Mouse (Mus musculus): ENCODE data around the gene F12.
A peak's percentile ranks its signal among the peaks of the same experiment; 100 is the strongest.

F12 gene

GRCm38 (mm10) chr13:55413333-55413732, 13.3 kb downstream of the F12 start:
- no peak for DNase-seq (ENCODE audit: low read depth, low spot score)

- no peak for DNase-seq (ENCODE audit: low read depth, low spot score)
Observed at GRCm38 (mm10) chr13:55412643-55413307, 13.8 kb downstream of the F12 start.

- DNase-seq (ENCODE audit: low read depth, low spot score), result no peak
Observed at GRCm38 (mm10) chr13:55411826-55412225, 14.8 kb downstream of the F12 start.

- DNase-seq (ENCODE audit: low read depth, low spot score), result no peak
Observed at GRCm38 (mm10) chr13:55408546-55409120, 18.0 kb downstream of the F12 start.

- no peak for DNase-seq (ENCODE audit: low read depth, low spot score)
Observed at GRCm38 (mm10) chr13:55407341-55407740, 19.3 kb downstream of the F12 start.

GRCm38 (mm10) chr13:55405783-55406390, 20.7 kb downstream of the F12 start:
- DNase-seq (ENCODE audit: low read depth, low spot score), result no peak

GRCm38 (mm10) chr13:55404853-55405782, 21.5 kb downstream of the F12 start:
- peak; percentile 72 for DNase-seq (ENCODE audit: low read depth, low spot score)

- DNase-seq (ENCODE audit: low read depth, low spot score), result no peak
Observed at GRCm38 (mm10) chr13:55403935-55404852, 22.4 kb downstream of the F12 start.

GRCm38 (mm10) chr13:55403266-55403665, 23.3 kb downstream of the F12 start:
- DNase-seq (ENCODE audit: low read depth, low spot score), result no peak

- DNase-seq (ENCODE audit: low read depth, low spot score), result no peak
Observed at GRCm38 (mm10) chr13:55400039-55400346, 26.6 kb downstream of the F12 start.

- DNase-seq (ENCODE audit: low read depth, low spot score), result no peak
Observed at GRCm38 (mm10) chr13:55399300-55400038, 27.1 kb downstream of the F12 start.

- DNase-seq (ENCODE audit: low read depth, low spot score), result no peak
Observed at GRCm38 (mm10) chr13:55398088-55398487, 28.5 kb downstream of the F12 start, which contains the start of gene Slc34a1. Slc34a1 (plus strand) TSS chr13:55398187.

- DNase-seq (ENCODE audit: low read depth, low spot score), result no peak
Observed at GRCm38 (mm10) chr13:55392933-55393332, 33.7 kb downstream of the F12 start.

GRCm38 (mm10) chr13:55391626-55392029, 35.0 kb downstream of the F12 start:
- DNase-seq (ENCODE audit: low read depth, low spot score), result no peak

GRCm38 (mm10) chr13:55390644-55391043, 35.9 kb downstream of the F12 start:
- no peak for DNase-seq (ENCODE audit: low read depth, low spot score)

- no peak for DNase-seq (ENCODE audit: low read depth, low spot score)
Observed at GRCm38 (mm10) chr13:55381790-55382189, 44.8 kb downstream of the F12 start.

- no peak for DNase-seq (ENCODE audit: low read depth, low spot score)
Observed at GRCm38 (mm10) chr13:55378907-55379580, 47.5 kb downstream of the F12 start.

GRCm38 (mm10) chr13:55375877-55376276, 50.7 kb downstream of the F12 start:
- no peak for DNase-seq (ENCODE audit: low read depth, low spot score)

GRCm38 (mm10) chr13:55374206-55374924, 52.2 kb downstream of the F12 start:
- DNase-seq (ENCODE audit: low read depth, low spot score), result no peak

All from brain, embryonic 18.5 days (tissue).